Mouse (Mus musculus) forebrain, embryonic 13.5 days (tissue): ENCODE data around the gene Uck2. TPM values are rescaled to one million over a fixed set of nuclear protein-coding genes. Genes with fewer than 3 reads are reported as not detected.
A peak's percentile ranks its signal among the peaks of the same experiment; 100 is the strongest.

Experiments used
- ATAC-seq: fragments of 200-750 bp; cut with Nextera tagmentation; 2 replicates; pipeline ENCODE4 v1.8.0; 2017
- H3K27ac ChIP-seq: fragments of 300-500 bp; sonication (generic); 2 replicates; pipeline ENCODE4 v1.5.1; 2015; ENCODE audit warnings: inconsistent platforms, mild to moderate bottlenecking, moderate library complexity
- H3K27me3 ChIP-seq: fragments of 300-500 bp; sonication (generic); 2 replicates; pipeline ENCODE4 v1.6.1; 2015; ENCODE audit warnings: mild to moderate bottlenecking, inconsistent platforms
- H3K36me3 ChIP-seq: fragments of 300-500 bp; sonication (generic); 2 replicates; pipeline ENCODE4 v1.6.1; 2015; ENCODE audit warnings: mild to moderate bottlenecking, inconsistent platforms; ENCODE audit not compliant: poor library complexity, severe bottlenecking
- H3K4me1 ChIP-seq: fragments of 300-500 bp; sonication (generic); 2 replicates; pipeline ENCODE4 v1.6.1; 2015; ENCODE audit warnings: inconsistent platforms
- H3K4me2 ChIP-seq: fragments of 300-500 bp; sonication (generic); 2 replicates; pipeline ENCODE4 v1.6.1; 2015; ENCODE audit warnings: inconsistent platforms, mild to moderate bottlenecking, moderate library complexity
- H3K4me3 ChIP-seq: fragments of 300-500 bp; sonication (generic); 2 replicates; pipeline ENCODE4 v1.5.1; 2015; ENCODE audit warnings: mild to moderate bottlenecking, inconsistent platforms
- H3K9ac ChIP-seq: fragments of 300-500 bp; sonication (generic); 2 replicates; pipeline ENCODE4 v1.6.1; 2015; ENCODE audit warnings: mild to moderate bottlenecking, inconsistent platforms
- H3K9me3 ChIP-seq: fragments of 300-500 bp; sonication (generic); replicated peaks from 2 replicates; pipeline ENCODE4 v1.6.1; 2016; ENCODE audit warnings: inconsistent platforms
- WGBS: fragments of 180-500 bp; shearing (Covaris S2); methylation state at CpG from one replicate; pipeline ENCODE4 v1.1.7; 2015; 5-methylcytosine and 5-hydroxymethylcytosine counted together
- polyA plus RNA-seq: library from polyadenylated mRNA; unstranded; fragments of >200 nt; fragmentation: Nextera tagmentation; extraction: Ambion mirVana; gene quantifications from 2 replicates; pipeline ENCODE4 v1.2.1, GENCODE M21; 2015

Gene Uck2
- 72.7 and 73.6 TPM in 2 replicates for polyA plus RNA-seq

- peaks cover 41% of the 10 kb centered on the region for H3K4me1 ChIP-seq
- H3K27ac ChIP-seq, result peak within 1 kb of the TSS; percentile 98
- H3K4me3 ChIP-seq, result peak within 1 kb of the TSS; percentile 89
- WGBS, result 2% methylated on average over 2 of the region's 2 CpGs
- no peaks in the 10 kb centered on the region for H3K9me3 ChIP-seq
- ATAC-seq, result no peak
- no peaks in the 10 kb centered on the region for H3K36me3 ChIP-seq
- H3K9ac ChIP-seq, result peak within 1 kb of the TSS; percentile 96
- H3K27me3 ChIP-seq, result no peaks in the 10 kb centered on the region; the same call in 1 of the 2 replicates
- H3K4me2 ChIP-seq, result peak within 1 kb of the TSS; percentile 71
Measured at GRCm38 (mm10) chr1:167285320-167285355, at the start of gene Uck2. TSS of gene Uck2 (minus strand) at chr1:167285320.

GRCm38 (mm10) chr1:167331106-167331505 is 46.0 kb upstream of the Uck2 start:
- peaks cover 54% of the 10 kb centered on the region for H3K36me3 ChIP-seq
- no peak overlapping the region for H3K4me3 ChIP-seq
- WGBS, result 95% methylated on average over 8 of the region's 8 CpGs
- no peaks in the 10 kb centered on the region for H3K9me3 ChIP-seq
- H3K9ac ChIP-seq, result no peak overlapping the region
- H3K27ac ChIP-seq, result no peak overlapping the region
- ATAC-seq, result no peak
- H3K4me2 ChIP-seq, result no peak overlapping the region
- no peaks in the 10 kb centered on the region for H3K27me3 ChIP-seq
- H3K4me1 ChIP-seq, result no peaks in the 10 kb centered on the region

GRCm38 (mm10) chr1:167328776-167329175 is 43.7 kb upstream of the Uck2 start:
- no peaks in the 10 kb centered on the region for H3K9me3 ChIP-seq
- no peaks in the 10 kb centered on the region for H3K4me1 ChIP-seq
- no peak overlapping the region for H3K27ac ChIP-seq
- peaks cover 72% of the 10 kb centered on the region for H3K36me3 ChIP-seq
- H3K27me3 ChIP-seq, result no peaks in the 10 kb centered on the region
- 90% methylated on average over 6 of the region's 6 CpGs for WGBS
- H3K4me3 ChIP-seq, result no peak overlapping the region
- no peak overlapping the region for H3K4me2 ChIP-seq
- ATAC-seq, result no peak
- no peak overlapping the region for H3K9ac ChIP-seq

GRCm38 (mm10) chr1:167321691-167322090 is 36.6 kb upstream of the Uck2 start:
- no peak for ATAC-seq
- Histone ChIP-seq H3K27ac (no peak overlapping the region), H3K4me2 (no peak overlapping the region), H3K36me3 (peaks cover 90% of the 10 kb centered on the region), H3K4me3 (no peak overlapping the region), H3K27me3 (no peaks in the 10 kb centered on the region), H3K9ac (no peak overlapping the region), H3K4me1 (no peaks in the 10 kb centered on the region), H3K9me3 (no peaks in the 10 kb centered on the region)
- whole genome bisulfite sequencing, result 96% methylated on average over 6 of the region's 6 CpGs

- 95% methylated on average over 4 of the region's 4 CpGs for WGBS
- no peaks in the 10 kb centered on the region for H3K9me3 ChIP-seq
- H3K4me2 ChIP-seq, result no peak overlapping the region
- no peaks in the 10 kb centered on the region for H3K27me3 ChIP-seq
- H3K36me3 ChIP-seq, result peaks cover 42% of the 10 kb centered on the region
- no peak for ATAC-seq
- peaks cover 9% of the 10 kb centered on the region for H3K4me1 ChIP-seq
- no peak overlapping the region for H3K27ac ChIP-seq
- no peak overlapping the region for H3K9ac ChIP-seq
- no peak overlapping the region for H3K4me3 ChIP-seq
Measured at GRCm38 (mm10) chr1:167313220-167313619, 28.1 kb upstream of the Uck2 start.

- Histone ChIP-seq H3K4me1 (peaks cover 12% of the 10 kb centered on the region), H3K9ac (no peak overlapping the region), H3K27me3 (no peaks in the 10 kb centered on the region), H3K27ac (no peak overlapping the region), H3K36me3 (peaks cover 33% of the 10 kb centered on the region), H3K4me3 (no peak overlapping the region), H3K4me2 (no peak overlapping the region), H3K9me3 (no peaks in the 10 kb centered on the region)
- ATAC-seq, result no peak
Measured at GRCm38 (mm10) chr1:167312367-167312766, 27.2 kb upstream of the Uck2 start.

GRCm38 (mm10) chr1:167308261-167309054 is 23.3 kb upstream of the Uck2 start, which contains the start of gene Tmco1:
TSS of gene Tmco1 (plus strand) at chr1:167308378.
- ATAC-seq, result peak; percentile 99
- H3K27me3 ChIP-seq, result no peaks in the 10 kb centered on the region
- no peaks in the 10 kb centered on the region for H3K9me3 ChIP-seq
- peaks cover 12% of the 10 kb centered on the region for H3K36me3 ChIP-seq
- peak within 1 kb of the TSS; percentile 89 for H3K27ac ChIP-seq
- peak within 1 kb of the TSS; percentile 87 for H3K4me2 ChIP-seq
- H3K4me1 ChIP-seq, result peaks cover 12% of the 10 kb centered on the region
- H3K4me3 ChIP-seq, result peak within 1 kb of the TSS; percentile 72
- H3K9ac ChIP-seq, result peak within 1 kb of the TSS; percentile 89
- under 1% methylated on average over 82 of the region's 82 CpGs for WGBS

- ATAC-seq, result no peak
- H3K9ac ChIP-seq, result no peak overlapping the region
Measured at GRCm38 (mm10) chr1:167307674-167308073, 22.6 kb upstream of the Uck2 start.

GRCm38 (mm10) chr1:167306451-167307240 is 21.5 kb upstream of the Uck2 start:
- H3K27ac ChIP-seq, result no peak overlapping the region
- no peak overlapping the region for H3K9ac ChIP-seq
- WGBS, result 73% methylated on average over 5 of the region's 5 CpGs
- H3K4me2 ChIP-seq, result no peak overlapping the region
- no peaks in the 10 kb centered on the region for H3K27me3 ChIP-seq
- H3K9me3 ChIP-seq, result no peaks in the 10 kb centered on the region
- no peak overlapping the region for H3K4me3 ChIP-seq
- ATAC-seq, result no peak
- peaks cover 3% of the 10 kb centered on the region for H3K36me3 ChIP-seq
- H3K4me1 ChIP-seq, result peaks cover 12% of the 10 kb centered on the region

More at GRCm38 (mm10) chr1:167307674-167308073, 22.6 kb upstream of the Uck2 start:
- Histone ChIP-seq H3K4me3 (peak overlapping the region; percentile 72), H3K36me3 (peaks cover 8% of the 10 kb centered on the region), H3K4me2 (peak overlapping the region; percentile 87), H3K9me3 (no peaks in the 10 kb centered on the region), H3K4me1 (peaks cover 12% of the 10 kb centered on the region), H3K27ac (no peak overlapping the region), H3K27me3 (no peaks in the 10 kb centered on the region)
- 69% methylated on average over 11 of the region's 11 CpGs for WGBS

- H3K9me3 ChIP-seq, result no peaks in the 10 kb centered on the region
- no peak for ATAC-seq
- WGBS, result 71% methylated on average over 7 of the region's 7 CpGs
- H3K4me1 ChIP-seq, result peaks cover 12% of the 10 kb centered on the region
- no peak overlapping the region for H3K4me3 ChIP-seq
- H3K9ac ChIP-seq, result no peak overlapping the region
- no peak overlapping the region for H3K27ac ChIP-seq
- peaks cover 2% of the 10 kb centered on the region for H3K36me3 ChIP-seq
- no peak overlapping the region for H3K4me2 ChIP-seq
- H3K27me3 ChIP-seq, result no peaks in the 10 kb centered on the region
Measured at GRCm38 (mm10) chr1:167305501-167306137, 20.5 kb upstream of the Uck2 start.

GRCm38 (mm10) chr1:167300122-167300521 is 15.0 kb upstream of the Uck2 start:
- H3K4me3 ChIP-seq, result no peak overlapping the region
- no peak overlapping the region for H3K27ac ChIP-seq
- H3K27me3 ChIP-seq, result no peaks in the 10 kb centered on the region
- 81% methylated on average over 2 of the region's 2 CpGs for WGBS
- H3K9me3 ChIP-seq, result no peaks in the 10 kb centered on the region
- H3K9ac ChIP-seq, result no peak overlapping the region
- no peaks in the 10 kb centered on the region for H3K4me1 ChIP-seq
- H3K4me2 ChIP-seq, result no peak overlapping the region
- no peak for ATAC-seq
- no peaks in the 10 kb centered on the region for H3K36me3 ChIP-seq

GRCm38 (mm10) chr1:167295679-167296402 is 10.7 kb upstream of the Uck2 start:
- H3K27me3 ChIP-seq, result no peaks in the 10 kb centered on the region
- WGBS, result 67% methylated on average over 13 of the region's 13 CpGs
- peak; percentile 43; the same call in 1 of the 2 replicates for ATAC-seq
- H3K4me1 ChIP-seq, result no peaks in the 10 kb centered on the region
- H3K27ac ChIP-seq, result no peak overlapping the region
- no peaks in the 10 kb centered on the region for H3K36me3 ChIP-seq
- H3K4me3 ChIP-seq, result no peak overlapping the region
- no peaks in the 10 kb centered on the region for H3K9me3 ChIP-seq
- H3K4me2 ChIP-seq, result no peak overlapping the region
- no peak overlapping the region for H3K9ac ChIP-seq
